ENCODE assay signal across 8 mouse cellular contexts in the genomic region with DNA sequence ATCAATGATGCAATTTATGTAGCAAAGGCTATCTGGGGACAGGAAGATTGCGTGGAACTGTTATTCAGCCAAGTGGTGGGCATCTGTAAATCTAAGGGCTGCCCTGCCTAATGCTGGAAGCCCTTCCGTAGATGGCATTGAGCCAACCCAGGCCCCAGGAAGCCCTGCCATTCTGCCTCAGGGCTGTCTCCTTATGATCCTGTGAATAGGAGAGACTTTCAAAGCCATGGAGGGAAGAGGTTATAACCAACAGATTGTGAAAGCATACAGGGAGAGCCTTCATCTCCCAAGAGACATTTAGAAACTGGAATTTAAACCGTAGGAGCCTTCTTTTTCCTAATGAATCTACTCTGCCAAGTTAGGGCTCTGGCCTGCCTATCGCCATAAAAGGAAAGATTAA. TPM values are rescaled to one million over a fixed set of nuclear protein-coding genes. Genes with fewer than 3 reads are reported as not detected.
DNase-seq lines count a peak whose midpoint lies in the region; ATAC-seq and TF ChIP-seq lines count a peak whose summit lies in the region.

No protein-coding gene starts in this region.

- peaks cover 4% of the 10 kb centered on the region for H3K4me1 ChIP-seq in forebrain, embryonic 16.5 days (replicated peaks; ENCODE audit: control insufficient read depth, insufficient read depth, low read length)
- H3K4me1 ChIP-seq in forebrain, embryonic 11.5 days (replicated peaks; ENCODE audit: control insufficient read depth, insufficient read depth, low read length) = no peaks in the 10 kb centered on the region
- peaks cover 48% of the 10 kb centered on the region for H3K4me1 ChIP-seq in heart, embryonic 13.5 days
- H3K4me1 ChIP-seq in small intestine, adult 2 months (ENCODE audit: control insufficient read depth, insufficient read depth, insufficient read length, low read length) = no peaks in the 10 kb centered on the region

- no peak for TF ChIP-seq CTCF in small intestine, adult 2 months (IDR thresholded peaks at IDR 0.05; ENCODE audit: extremely low read depth, insufficient read length, insufficient replicate concordance, low read depth, low read length)

- peak; percentile 36; the same call in 1 of the 2 replicates for ATAC-seq in forebrain, embryonic 16.5 days
- no peak for ATAC-seq in forebrain, embryonic 11.5 days (replicated peaks; ENCODE audit: low FRiP score)
- ATAC-seq in heart, embryonic 13.5 days (ENCODE audit: extremely low read depth, insufficient number of reproducible peaks, low FRiP score, low TSS enrichment) = no peak
- no peak for ATAC-seq in CD4-positive, CD25-positive, alpha-beta regulatory T cell, adult 4 months

- H3K27ac ChIP-seq in forebrain, embryonic 16.5 days (ENCODE audit: low read length) = no peak overlapping the region
- no peak overlapping the region for H3K27ac ChIP-seq in forebrain, embryonic 11.5 days (ENCODE audit: low read depth, low read length)
- H3K27ac ChIP-seq in heart, embryonic 13.5 days (replicated peaks) = peak overlapping the region; percentile 99
- peak overlapping the region; percentile 57; the same call in 1 of the 2 replicates for H3K27ac ChIP-seq in small intestine, adult 2 months (ENCODE audit: insufficient read depth, low read depth, low read length)

- H3K27me3 ChIP-seq in forebrain, embryonic 16.5 days (replicated peaks; ENCODE audit: control insufficient read depth, insufficient read depth, low read length) = no peaks in the 10 kb centered on the region
- no peaks in the 10 kb centered on the region for H3K27me3 ChIP-seq in forebrain, embryonic 11.5 days (ENCODE audit: control insufficient read depth, insufficient read depth, low read length)
- H3K27me3 ChIP-seq in heart, embryonic 13.5 days (replicated peaks) = no peaks in the 10 kb centered on the region
- no peaks in the 10 kb centered on the region for H3K27me3 ChIP-seq in small intestine, adult 2 months (ENCODE audit: control insufficient read depth, insufficient read depth, low read length)

- no peaks in the 10 kb centered on the region for H3K36me3 ChIP-seq in forebrain, embryonic 16.5 days (ENCODE audit: control insufficient read depth, insufficient read depth)
- H3K36me3 ChIP-seq in forebrain, embryonic 11.5 days (ENCODE audit: control insufficient read depth, insufficient read depth, low read length) = no peaks in the 10 kb centered on the region
- H3K36me3 ChIP-seq in heart, embryonic 13.5 days = peaks cover 10% of the 10 kb centered on the region
- no peaks in the 10 kb centered on the region for H3K36me3 ChIP-seq in small intestine, adult 2 months (ENCODE audit: control insufficient read depth, insufficient read depth, low read length)

- no peak overlapping the region for H3K4me2 ChIP-seq in forebrain, embryonic 16.5 days (ENCODE audit: low read length)
- H3K4me2 ChIP-seq in forebrain, embryonic 11.5 days (ENCODE audit: low read depth, low read length, severe bottlenecking) = no peak overlapping the region
- H3K4me2 ChIP-seq in heart, embryonic 13.5 days = peak overlapping the region; percentile 79

- no peak overlapping the region for H3K4me3 ChIP-seq in forebrain, embryonic 16.5 days (replicated peaks; ENCODE audit: low read length)
- no peak overlapping the region for H3K4me3 ChIP-seq in forebrain, embryonic 11.5 days (ENCODE audit: low read depth, low read length)
- peak overlapping the region; percentile 63 for H3K4me3 ChIP-seq in heart, embryonic 13.5 days
- H3K4me3 ChIP-seq in small intestine, adult 2 months (ENCODE audit: low read depth, low read length) = peak overlapping the region; percentile 41

- WGBS in forebrain, embryonic 16.5 days = 37% methylated on average over 4 of the region's 4 CpGs
- 79% methylated on average over 4 of the region's 4 CpGs for WGBS in forebrain, embryonic 11.5 days
- 24% methylated on average over 4 of the region's 4 CpGs for WGBS in heart, embryonic 13.5 days
- 68% methylated on average over 4 of the region's 4 CpGs for WGBS in small intestine, adult 2 months

- no peak overlapping the region for H3K9ac ChIP-seq in forebrain, embryonic 16.5 days (replicated peaks; ENCODE audit: low read depth, low read length)
- no peak overlapping the region for H3K9ac ChIP-seq in forebrain, embryonic 11.5 days (ENCODE audit: low read length)
- H3K9ac ChIP-seq in heart, embryonic 13.5 days = peak overlapping the region; percentile 90

- H3K9me3 ChIP-seq in forebrain, embryonic 16.5 days (ENCODE audit: control insufficient read depth, low read length) = no peaks in the 10 kb centered on the region
- no peaks in the 10 kb centered on the region for H3K9me3 ChIP-seq in forebrain, embryonic 11.5 days (ENCODE audit: control insufficient read depth, low read length)
- H3K9me3 ChIP-seq in heart, embryonic 13.5 days = no peaks in the 10 kb centered on the region

- no peak for TF ChIP-seq POLR2A in small intestine, adult 2 months (IDR thresholded peaks at IDR 0.05; ENCODE audit: low read depth, low read length)

- DNase-seq in forebrain, embryonic 11.5 days (ENCODE audit: low spot score) = no peak
- DNase-seq in adipocyte (ENCODE audit: low spot score) = peak; percentile 76
- peak; percentile 25 to 49 for DNase-seq in kidney, postnatal 4 days
- no peak for DNase-seq in layer of hippocampus, postnatal 25 days (ENCODE audit: extremely low spot score in 1 of 2, low spot score in 1 of 2)

RNA-seq across cellular contexts. Expression of a gene that starts 1.7 kb away (rescaled TPM):
- polyA plus RNA-seq in forebrain, embryonic 16.5 days (2015; fragmentation: Nextera tagmentation; extraction: Ambion mirVana) = 5.2 and 7.1 TPM in 2 replicates
- polyA plus RNA-seq in forebrain, embryonic 11.5 days (2014; fragmentation: Nextera tagmentation; extraction: Ambion mirVana) = 1.8 and 2.7 TPM in 2 replicates
- polyA plus RNA-seq in heart, embryonic 13.5 days (2015; fragmentation: Nextera tagmentation; extraction: Ambion mirVana) = 138 and 153 TPM in 2 replicates
- polyA plus RNA-seq in small intestine, adult 2 months (2012; rRNA removed) = 7.5 and 10.1 TPM in 2 replicates
- total RNA-seq in layer of hippocampus, postnatal 25 days (2021) = 1 to 10 TPM; 5.9 to 7.2 TPM
- polyA plus RNA-seq in CD4-positive, CD25-positive, alpha-beta regulatory T cell, adult 4 months (2017; shearing (Covaris generic)) = not detected

Comparison
In these comparisons a context has a peak if more than half of its experiments do, and no peak if none do; other contexts are left out.
1. H3K27ac ChIP-seq: peak in heart, embryonic 13.5 days (single experiment) and small intestine, adult 2 months (single experiment); none in forebrain, embryonic 16.5 days (single experiment) and forebrain, embryonic 11.5 days (single experiment).
2. H3K4me3 ChIP-seq: peak in heart, embryonic 13.5 days (single experiment) and small intestine, adult 2 months (single experiment); none in forebrain, embryonic 16.5 days (single experiment) and forebrain, embryonic 11.5 days (single experiment).
3. DNase-seq: peak in adipocyte (single experiment) and kidney, postnatal 4 days (2 of 2); none in forebrain, embryonic 11.5 days (single experiment) and layer of hippocampus, postnatal 25 days (0 of 2).
4. RNA of a gene that starts 1.7 kb away (polyA plus RNA-seq): 138 to 153 TPM in heart, embryonic 13.5 days; 7.5 to 10.1 TPM in small intestine, adult 2 months, 5.2 to 7.1 TPM in forebrain, embryonic 16.5 days, 1.8 to 2.7 TPM in forebrain, embryonic 11.5 days and not detected in CD4-positive, CD25-positive, alpha-beta regulatory T cell, adult 4 months; every median in the first group is over 10 times any median in the second.